Mouse (Mus musculus): ENCODE data around the gene Gtf3c4. TPM values are rescaled to one million over a fixed set of nuclear protein-coding genes. Genes with fewer than 3 reads are reported as not detected.
A peak's percentile ranks its signal among the peaks of the same experiment; 100 is the strongest.

Gtf3c4 gene
- polyA plus RNA-seq, 1 experiment from 2014 or later, result 16.6 TPM

- WGBS, result 14% methylated on average over 18 of the region's 18 CpGs
- H3K4me2 ChIP-seq, result peak overlapping the region; percentile 34
- peaks cover 66% of the 10 kb centered on the region for H3K27me3 ChIP-seq
Observed at GRCm38 (mm10) chr2:28797490-28798106, 42.6 kb downstream of the Gtf3c4 start.

GRCm38 (mm10) chr2:28796298-28796697, 43.9 kb downstream of the Gtf3c4 start:
- Histone ChIP-seq H3K4me3 (no peak overlapping the region), H3K27ac (no peak overlapping the region), H3K9ac (no peak overlapping the region), H3K4me2 (no peak overlapping the region), H3K27me3 (peaks cover 65% of the 10 kb centered on the region), H3K36me3 (ENCODE audit: poor library complexity, severe bottlenecking) (no peaks in the 10 kb centered on the region), H3K9me3 (replicated peaks) (no peaks in the 10 kb centered on the region; the same call in 1 of the 2 replicates), H3K4me1 (peaks cover 39% of the 10 kb centered on the region)
- ATAC-seq, result no peak
- WGBS, result 76% methylated on average over 8 of the region's 8 CpGs

More at GRCm38 (mm10) chr2:28797490-28798106, 42.6 kb downstream of the Gtf3c4 start:
- peaks cover 43% of the 10 kb centered on the region for H3K4me1 ChIP-seq
- peak overlapping the region; percentile 78 for H3K27ac ChIP-seq
- no peaks in the 10 kb centered on the region; the same call in 1 of the 2 replicates for H3K9me3 ChIP-seq (replicated peaks)
- H3K4me3 ChIP-seq, result no peak overlapping the region
- peak; percentile 91 for ATAC-seq
- no peak overlapping the region for H3K9ac ChIP-seq
- H3K36me3 ChIP-seq (ENCODE audit: poor library complexity, severe bottlenecking), result no peaks in the 10 kb centered on the region

GRCm38 (mm10) chr2:28794623-28795022, 45.5 kb downstream of the Gtf3c4 start:
- Histone ChIP-seq H3K4me1 (peaks cover 39% of the 10 kb centered on the region), H3K4me2 (no peak overlapping the region), H3K27me3 (peaks cover 64% of the 10 kb centered on the region), H3K4me3 (no peak overlapping the region), H3K9me3 (replicated peaks) (no peaks in the 10 kb centered on the region), H3K27ac (no peak overlapping the region), H3K9ac (no peak overlapping the region), H3K36me3 (ENCODE audit: poor library complexity, severe bottlenecking) (no peaks in the 10 kb centered on the region)
- WGBS, result 68% methylated on average over 5 of the region's 5 CpGs
- ATAC-seq, result no peak

- no peak overlapping the region for H3K27ac ChIP-seq
- peak overlapping the region; percentile 30 for H3K4me2 ChIP-seq
- no peaks in the 10 kb centered on the region for H3K36me3 ChIP-seq (ENCODE audit: poor library complexity, severe bottlenecking)
- 25% methylated on average over 5 of the region's 6 CpGs for WGBS
- no peaks in the 10 kb centered on the region for H3K9me3 ChIP-seq (replicated peaks)
- H3K4me3 ChIP-seq, result no peak overlapping the region
- H3K27me3 ChIP-seq, result peaks cover 74% of the 10 kb centered on the region
- peaks cover 28% of the 10 kb centered on the region for H3K4me1 ChIP-seq
- H3K9ac ChIP-seq, result no peak overlapping the region
- no peak for ATAC-seq
Observed at GRCm38 (mm10) chr2:28792931-28793610, 47.1 kb downstream of the Gtf3c4 start.

GRCm38 (mm10) chr2:28787067-28787619, 53.0 kb downstream of the Gtf3c4 start:
- H3K27ac ChIP-seq, result no peak overlapping the region
- no peak overlapping the region for H3K4me2 ChIP-seq
- H3K4me1 ChIP-seq, result no peaks in the 10 kb centered on the region; the same call in 1 of the 2 replicates
- H3K27me3 ChIP-seq, result peaks cover 96% of the 10 kb centered on the region
- no peaks in the 10 kb centered on the region for H3K36me3 ChIP-seq (ENCODE audit: poor library complexity, severe bottlenecking)
- no peak for ATAC-seq
- H3K9me3 ChIP-seq (replicated peaks), result no peaks in the 10 kb centered on the region
- H3K9ac ChIP-seq, result no peak overlapping the region
- no peak overlapping the region for H3K4me3 ChIP-seq
- 76% methylated on average over 6 of the region's 6 CpGs for WGBS

GRCm38 (mm10) chr2:28786355-28787066, 53.6 kb downstream of the Gtf3c4 start:
- Histone ChIP-seq H3K4me1 (no peaks in the 10 kb centered on the region; the same call in 1 of the 2 replicates), H3K27ac (no peak overlapping the region), H3K4me3 (no peak overlapping the region), H3K9me3 (replicated peaks) (no peaks in the 10 kb centered on the region), H3K27me3 (peaks cover 96% of the 10 kb centered on the region), H3K36me3 (ENCODE audit: poor library complexity, severe bottlenecking) (no peaks in the 10 kb centered on the region), H3K9ac (no peak overlapping the region), H3K4me2 (no peak overlapping the region)
- WGBS, result 79% methylated on average over 16 of the region's 16 CpGs
- ATAC-seq, result no peak

- peaks cover 89% of the 10 kb centered on the region for H3K27me3 ChIP-seq
- no peak overlapping the region for H3K4me3 ChIP-seq
- 73% methylated on average over 4 of the region's 4 CpGs for WGBS
- H3K27ac ChIP-seq, result no peak overlapping the region
- no peak for ATAC-seq
- peaks cover 18% of the 10 kb centered on the region for H3K4me1 ChIP-seq
- no peaks in the 10 kb centered on the region for H3K36me3 ChIP-seq (ENCODE audit: poor library complexity, severe bottlenecking)
- H3K4me2 ChIP-seq, result no peak overlapping the region
- no peaks in the 10 kb centered on the region for H3K9me3 ChIP-seq (replicated peaks)
- H3K9ac ChIP-seq, result no peak overlapping the region
Observed at GRCm38 (mm10) chr2:28781310-28781709, 58.9 kb downstream of the Gtf3c4 start.

GRCm38 (mm10) chr2:28780001-28780782, 60.0 kb downstream of the Gtf3c4 start:
- Histone ChIP-seq H3K27ac (0 out of 2 replicates have a peak overlapping the region, but pooled peaks have one; percentile 4), H3K4me3 (no peak overlapping the region), H3K27me3 (peaks cover 89% of the 10 kb centered on the region), H3K9me3 (replicated peaks) (no peaks in the 10 kb centered on the region), H3K4me2 (peak overlapping the region; percentile 3; the same call in 1 of the 2 replicates), H3K4me1 (peaks cover 18% of the 10 kb centered on the region), H3K36me3 (ENCODE audit: poor library complexity, severe bottlenecking) (no peaks in the 10 kb centered on the region), H3K9ac (no peak overlapping the region)
- 23% methylated on average over 16 of the region's 16 CpGs for WGBS
- ATAC-seq, result peak; percentile 87

GRCm38 (mm10) chr2:28776728-28777127, 63.4 kb downstream of the Gtf3c4 start:
- no peak for ATAC-seq
- Histone ChIP-seq H3K27me3 (peaks cover 91% of the 10 kb centered on the region), H3K27ac (no peak overlapping the region), H3K36me3 (ENCODE audit: poor library complexity, severe bottlenecking) (no peaks in the 10 kb centered on the region), H3K9ac (no peak overlapping the region), H3K4me3 (no peak overlapping the region), H3K4me2 (no peak overlapping the region), H3K4me1 (peaks cover 18% of the 10 kb centered on the region), H3K9me3 (replicated peaks) (no peaks in the 10 kb centered on the region)
- WGBS, result 80% methylated on average over 2 of the region's 2 CpGs

- H3K27me3 ChIP-seq, result peaks cover 93% of the 10 kb centered on the region
- H3K36me3 ChIP-seq (ENCODE audit: poor library complexity, severe bottlenecking), result no peaks in the 10 kb centered on the region
- no peak overlapping the region for H3K27ac ChIP-seq
- peaks cover 7% of the 10 kb centered on the region; the same call in 1 of the 2 replicates for H3K4me1 ChIP-seq
- H3K4me2 ChIP-seq, result no peak overlapping the region
- ATAC-seq, result no peak
- H3K4me3 ChIP-seq, result no peak overlapping the region
- no peaks in the 10 kb centered on the region for H3K9me3 ChIP-seq (replicated peaks)
- WGBS, result 52% methylated on average over 8 of the region's 8 CpGs
- H3K9ac ChIP-seq, result no peak overlapping the region
Observed at GRCm38 (mm10) chr2:28774073-28774472, 66.1 kb downstream of the Gtf3c4 start.

Data from forebrain, embryonic 13.5 days (tissue).